13 mouse cellular contexts compared by ENCODE assay signal in genomic region chr17:67179446-67179845, GRCm38 (mm10).
DNase-seq lines count a peak whose midpoint lies in the region.
"Had no signal": no experiment of that assay in that cellular context is flagged by ENCODE, and none has a peak within 500 bp of the region (broad histone marks: within the 10 kb centered on the region; RNA-seq: fewer than 3 reads in every experiment).

No protein-coding gene starts in this region.

- DNase-seq in heart, adult 11 months = peak; percentile 67
- no peak for DNase-seq in heart, postnatal 14 days
- DNase-seq in embryo, embryonic 10.5 days (ENCODE audit: low spot score) = peak; percentile 14
- DNase-seq in embryo, embryonic 11 days = peak; percentile 13
- no peak for DNase-seq in kidney, adult 18-20 months
- no peak for DNase-seq in left cerebral cortex, postnatal 4 days
- DNase-seq: adrenal gland, postnatal 10 days; adrenal gland, postnatal 25 days; cerebellum, adult 11 months; cerebellum, adult 18-20 months; cerebellum, adult 9-10 months; cerebellum, postnatal 10 days; cerebellum, postnatal 25 days had no signal

- intact Hi-C loops in heart, postnatal 14 days (cut with DNase I) = loop anchor here (5.0 kb wide), 2 partner anchors 173 to 197 kb away; partner anchors contain the start of gene Ptprm
- intact Hi-C loops in left cerebral cortex, postnatal 4 days (cut with DNase I) = loop anchor here (10.0 kb wide), 1 partner anchor 595 kb away; no protein-coding TSS in a partner anchor

Comparison
In these comparisons a context has a peak if more than half of its experiments do, and no peak if none do; other contexts are left out.
1. DNase-seq: peak in heart, adult 11 months (single experiment), embryo, embryonic 10.5 days (single experiment) and embryo, embryonic 11 days (single experiment); none in heart, postnatal 14 days (0 of 2), kidney, adult 18-20 months (single experiment) and left cerebral cortex, postnatal 4 days (single experiment).